Mouse (Mus musculus) forebrain, embryonic 15.5 days (tissue): ENCODE results near the gene Xpnpep2. TPM values are rescaled to one million over a fixed set of nuclear protein-coding genes. Genes with fewer than 3 reads are reported as not detected.

Experiments
- ATAC-seq: fragments of 200-750 bp; cut with Nextera tagmentation; replicated peaks from 2 replicates; pipeline ENCODE4 v1.8.0; 2017; ENCODE audit warnings: mild to moderate bottlenecking, moderate TSS enrichment, moderate library complexity
- H3K27ac ChIP-seq: fragments of 300-500 bp; sonication (generic); replicated peaks from 2 replicates; pipeline ENCODE4 v1.5.1; 2015; ENCODE audit warnings: mild to moderate bottlenecking, inconsistent platforms
- H3K27me3 ChIP-seq: fragments of 300-500 bp; sonication (generic); 2 replicates; pipeline ENCODE4 v1.6.1; 2015; ENCODE audit warnings: inconsistent platforms
- H3K36me3 ChIP-seq: fragments of 300-500 bp; sonication (generic); 2 replicates; pipeline ENCODE4 v1.6.1; 2015; ENCODE audit warnings: mild to moderate bottlenecking, inconsistent platforms
- H3K4me1 ChIP-seq: fragments of 300-500 bp; sonication (generic); 2 replicates; pipeline ENCODE4 v1.6.1; 2015; ENCODE audit warnings: inconsistent platforms
- H3K4me2 ChIP-seq: fragments of 300-500 bp; sonication (generic); replicated peaks from 2 replicates; pipeline ENCODE4 v1.6.1; 2015; ENCODE audit warnings: mild to moderate bottlenecking, inconsistent platforms
- H3K4me3 ChIP-seq: fragments of 300-500 bp; sonication (generic); 2 replicates; pipeline ENCODE4 v1.5.1; 2015; ENCODE audit warnings: mild to moderate bottlenecking, inconsistent platforms
- H3K9ac ChIP-seq: fragments of 300-500 bp; sonication (generic); replicated peaks from 2 replicates; pipeline ENCODE4 v1.6.1; 2015; ENCODE audit warnings: mild to moderate bottlenecking, inconsistent platforms
- H3K9me3 ChIP-seq: fragments of 300-500 bp; sonication (generic); 2 replicates; pipeline ENCODE4 v1.6.1; 2016; ENCODE audit warnings: inconsistent platforms
- WGBS: fragments of 180-500 bp; shearing (Covaris S2); methylation state at CpG from one replicate; pipeline ENCODE4 v1.1.7; 2015; ENCODE audit warnings: mixed read lengths; 5-methylcytosine and 5-hydroxymethylcytosine counted together
- polyA plus RNA-seq: library from polyadenylated mRNA; unstranded; fragments of >200 nt; fragmentation: Nextera tagmentation; extraction: Ambion mirVana; gene quantifications from 2 replicates; pipeline ENCODE4 v1.2.1, GENCODE M21; 2015

Gene Xpnpep2
- polyA plus RNA-seq = 0.56 and 0.59 TPM in 2 replicates

- H3K9ac ChIP-seq = no peak within 1 kb of the TSS
- 67% methylated on average over 6 of the region's 6 CpGs for WGBS
- no peaks in the 10 kb centered on the region for H3K36me3 ChIP-seq
- H3K4me1 ChIP-seq = no peaks in the 10 kb centered on the region
- H3K27ac ChIP-seq = no peak within 1 kb of the TSS
- H3K4me2 ChIP-seq = no peak within 1 kb of the TSS
- H3K9me3 ChIP-seq = no peaks in the 10 kb centered on the region
- ATAC-seq = no peak
- no peak within 1 kb of the TSS for H3K4me3 ChIP-seq
- no peaks in the 10 kb centered on the region for H3K27me3 ChIP-seq
Measured at GRCm38 (mm10) chrX:48108394-48109315, at the start of gene Xpnpep2. Xpnpep2 (plus strand) TSS chrX:48108725.

GRCm38 (mm10) chrX:48062481-48062880 lies 46.0 kb upstream of the Xpnpep2 start:
- Histone ChIP-seq H3K27me3 (no peaks in the 10 kb centered on the region), H3K4me3 (no peak overlapping the region), H3K27ac (no peak overlapping the region), H3K9me3 (no peaks in the 10 kb centered on the region), H3K36me3 (no peaks in the 10 kb centered on the region), H3K4me2 (no peak overlapping the region), H3K9ac (no peak overlapping the region), H3K4me1 (no peaks in the 10 kb centered on the region)
- ATAC-seq = no peak
- 78% methylated on average over 4 of the region's 4 CpGs for WGBS

- no peak overlapping the region for H3K27ac ChIP-seq
- no peaks in the 10 kb centered on the region for H3K27me3 ChIP-seq
- no peak overlapping the region for H3K4me3 ChIP-seq
- WGBS = 29% methylated on average over 5 of the region's 5 CpGs
- no peaks in the 10 kb centered on the region for H3K36me3 ChIP-seq
- no peak overlapping the region for H3K9ac ChIP-seq
- H3K9me3 ChIP-seq = no peaks in the 10 kb centered on the region
- no peak overlapping the region for H3K4me2 ChIP-seq
- H3K4me1 ChIP-seq = no peaks in the 10 kb centered on the region
- ATAC-seq = no peak
Measured at GRCm38 (mm10) chrX:48064166-48064853, 44.2 kb upstream of the Xpnpep2 start.

- Histone ChIP-seq H3K27ac (no peak overlapping the region), H3K27me3 (no peaks in the 10 kb centered on the region), H3K4me2 (no peak overlapping the region), H3K36me3 (no peaks in the 10 kb centered on the region), H3K4me1 (no peaks in the 10 kb centered on the region), H3K4me3 (no peak overlapping the region), H3K9me3 (no peaks in the 10 kb centered on the region), H3K9ac (no peak overlapping the region)
- no peak for ATAC-seq
- 72% methylated on average over 3 of the region's 3 CpGs for WGBS
Measured at GRCm38 (mm10) chrX:48066891-48067290, 41.6 kb upstream of the Xpnpep2 start.

DNA sequence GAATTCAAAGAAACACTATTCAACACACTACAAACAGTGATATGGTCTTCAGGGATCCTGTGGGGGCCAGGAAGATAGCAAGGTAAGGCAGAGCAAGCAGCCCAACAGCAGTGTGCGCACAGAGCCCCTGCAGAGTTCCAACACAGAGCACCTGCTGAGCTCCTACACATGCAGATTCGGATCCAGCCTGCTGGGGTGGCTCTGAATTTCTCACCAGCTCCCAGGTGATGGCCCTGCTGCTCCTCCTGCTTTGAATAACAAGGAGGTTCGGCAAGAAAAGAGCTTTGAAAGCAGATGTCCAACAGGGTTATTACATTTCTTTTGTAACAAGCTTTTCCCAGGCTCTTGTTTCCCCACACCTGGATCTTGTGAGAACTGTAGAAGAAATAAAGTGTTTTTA lies 36.6 kb upstream of the Xpnpep2 start:
- ATAC-seq = no peak
- no peaks in the 10 kb centered on the region for H3K9me3 ChIP-seq

GRCm38 (mm10) chrX:48072401-48072800 lies 36.1 kb upstream of the Xpnpep2 start:
- H3K4me1 ChIP-seq = no peaks in the 10 kb centered on the region
- H3K4me2 ChIP-seq = no peak overlapping the region
- H3K27ac ChIP-seq = no peak overlapping the region
- no peak for ATAC-seq
- no peaks in the 10 kb centered on the region for H3K27me3 ChIP-seq
- no peak overlapping the region for H3K9ac ChIP-seq
- no peaks in the 10 kb centered on the region for H3K9me3 ChIP-seq
- no peak overlapping the region for H3K4me3 ChIP-seq
- WGBS = 40% methylated on average over 5 of the region's 5 CpGs
- no peaks in the 10 kb centered on the region for H3K36me3 ChIP-seq

More for the DNA sequence above, 36.6 kb upstream of the Xpnpep2 start:
- Histone ChIP-seq H3K4me2 (no peak overlapping the region), H3K9ac (no peak overlapping the region), H3K4me3 (no peak overlapping the region), H3K27ac (no peak overlapping the region), H3K36me3 (no peaks in the 10 kb centered on the region), H3K4me1 (no peaks in the 10 kb centered on the region), H3K27me3 (no peaks in the 10 kb centered on the region)
- WGBS = 29% methylated on average over 3 of the region's 3 CpGs

- Histone ChIP-seq H3K4me3 (no peak overlapping the region), H3K27ac (no peak overlapping the region), H3K9ac (no peak overlapping the region), H3K4me1 (no peaks in the 10 kb centered on the region), H3K27me3 (no peaks in the 10 kb centered on the region), H3K36me3 (no peaks in the 10 kb centered on the region), H3K9me3 (no peaks in the 10 kb centered on the region), H3K4me2 (no peak overlapping the region)
- 87% methylated on average over 3 of the region's 3 CpGs for WGBS
- no peak for ATAC-seq
Measured at GRCm38 (mm10) chrX:48074691-48075090, 33.8 kb upstream of the Xpnpep2 start.

- no peak overlapping the region for H3K27ac ChIP-seq
- no peaks in the 10 kb centered on the region for H3K9me3 ChIP-seq
- no peak for ATAC-seq
- H3K4me2 ChIP-seq = no peak overlapping the region
- no peak overlapping the region for H3K4me3 ChIP-seq
- H3K4me1 ChIP-seq = no peaks in the 10 kb centered on the region
- 81% methylated on average over 4 of the region's 4 CpGs for WGBS
- no peaks in the 10 kb centered on the region for H3K27me3 ChIP-seq
- no peaks in the 10 kb centered on the region for H3K36me3 ChIP-seq
- H3K9ac ChIP-seq = no peak overlapping the region
Measured at GRCm38 (mm10) chrX:48076806-48077425, 31.6 kb upstream of the Xpnpep2 start.

- no peak for ATAC-seq
- Histone ChIP-seq H3K4me3 (no peak overlapping the region), H3K36me3 (no peaks in the 10 kb centered on the region), H3K4me1 (no peaks in the 10 kb centered on the region), H3K9ac (no peak overlapping the region), H3K9me3 (no peaks in the 10 kb centered on the region), H3K27me3 (no peaks in the 10 kb centered on the region), H3K27ac (no peak overlapping the region), H3K4me2 (no peak overlapping the region)
- WGBS = 61% methylated on average over 5 of the region's 5 CpGs
Measured at GRCm38 (mm10) chrX:48082364-48082763, 26.2 kb upstream of the Xpnpep2 start.

- Histone ChIP-seq H3K4me2 (no peak overlapping the region), H3K9ac (no peak overlapping the region), H3K4me1 (0 out of 2 replicates have a peak, but pooled peaks cover 3% of the 10 kb centered on the region), H3K4me3 (no peak overlapping the region), H3K36me3 (no peaks in the 10 kb centered on the region), H3K9me3 (no peaks in the 10 kb centered on the region), H3K27me3 (no peaks in the 10 kb centered on the region), H3K27ac (no peak overlapping the region)
- ATAC-seq = no peak
- WGBS = 47% methylated on average over 10 of the region's 10 CpGs
Measured at GRCm38 (mm10) chrX:48092129-48092528, 16.4 kb upstream of the Xpnpep2 start.

DNA sequence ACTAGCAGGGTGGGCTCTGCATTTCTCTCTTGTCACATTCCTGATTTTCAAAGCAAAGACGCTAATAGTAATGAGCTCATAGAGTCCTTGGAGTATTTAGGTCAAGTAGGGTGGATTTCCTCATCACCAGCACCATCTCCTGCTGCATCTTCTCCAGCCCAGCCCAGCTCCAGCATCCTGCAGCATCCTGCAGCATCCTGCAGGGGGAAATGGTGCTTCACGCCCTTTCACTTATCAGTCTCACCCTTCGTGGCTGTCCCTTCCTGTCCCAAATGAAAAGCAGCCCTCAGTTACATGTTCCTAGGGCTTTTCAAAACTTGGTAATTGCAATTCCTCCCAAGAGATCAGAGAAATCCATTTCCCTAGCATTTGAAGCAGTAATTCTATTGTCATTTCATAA lies 15.0 kb upstream of the Xpnpep2 start:
- Histone ChIP-seq H3K4me2 (no peak overlapping the region), H3K9me3 (no peaks in the 10 kb centered on the region), H3K36me3 (no peaks in the 10 kb centered on the region), H3K27me3 (no peaks in the 10 kb centered on the region), H3K9ac (no peak overlapping the region), H3K27ac (no peak overlapping the region), H3K4me3 (no peak overlapping the region), H3K4me1 (0 out of 2 replicates have a peak, but pooled peaks cover 3% of the 10 kb centered on the region)
- no peak for ATAC-seq
- WGBS = 48% methylated on average over 3 of the region's 3 CpGs

DNA sequence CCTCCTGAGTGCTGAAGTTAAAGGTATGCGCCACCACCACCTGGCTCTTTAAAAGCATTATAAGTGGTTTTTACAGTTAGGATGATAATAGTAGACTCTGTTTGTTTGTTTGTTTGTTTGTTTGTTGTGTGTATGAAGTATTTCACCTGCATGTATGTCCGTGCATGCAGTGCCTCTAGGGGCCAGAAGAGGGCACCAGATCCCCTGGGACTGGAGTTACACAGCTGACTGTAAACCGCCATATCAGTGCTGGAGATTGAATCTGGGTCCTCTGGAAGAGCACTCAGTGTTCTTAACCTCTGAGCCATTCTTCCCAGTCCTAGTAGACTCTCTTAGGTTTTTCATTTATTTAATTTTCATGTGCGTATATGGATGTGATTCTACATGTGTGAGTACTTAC lies 13.9 kb upstream of the Xpnpep2 start:
- Histone ChIP-seq H3K4me2 (no peak overlapping the region), H3K9ac (no peak overlapping the region), H3K27ac (no peak overlapping the region), H3K9me3 (no peaks in the 10 kb centered on the region), H3K27me3 (no peaks in the 10 kb centered on the region), H3K4me3 (no peak overlapping the region), H3K36me3 (no peaks in the 10 kb centered on the region), H3K4me1 (0 out of 2 replicates have a peak, but pooled peaks cover 3% of the 10 kb centered on the region)
- no peak for ATAC-seq
- 72% methylated on average over 4 of the region's 4 CpGs for WGBS
